Mouse (Mus musculus): ENCODE measurements around the gene Trpm3. TPM values are rescaled to one million over a fixed set of nuclear protein-coding genes. Genes with fewer than 3 reads are reported as not detected.

The Trpm3 gene
- polyA plus RNA-seq, 1 experiment from 2014 or later: 28.5 TPM

DNA sequence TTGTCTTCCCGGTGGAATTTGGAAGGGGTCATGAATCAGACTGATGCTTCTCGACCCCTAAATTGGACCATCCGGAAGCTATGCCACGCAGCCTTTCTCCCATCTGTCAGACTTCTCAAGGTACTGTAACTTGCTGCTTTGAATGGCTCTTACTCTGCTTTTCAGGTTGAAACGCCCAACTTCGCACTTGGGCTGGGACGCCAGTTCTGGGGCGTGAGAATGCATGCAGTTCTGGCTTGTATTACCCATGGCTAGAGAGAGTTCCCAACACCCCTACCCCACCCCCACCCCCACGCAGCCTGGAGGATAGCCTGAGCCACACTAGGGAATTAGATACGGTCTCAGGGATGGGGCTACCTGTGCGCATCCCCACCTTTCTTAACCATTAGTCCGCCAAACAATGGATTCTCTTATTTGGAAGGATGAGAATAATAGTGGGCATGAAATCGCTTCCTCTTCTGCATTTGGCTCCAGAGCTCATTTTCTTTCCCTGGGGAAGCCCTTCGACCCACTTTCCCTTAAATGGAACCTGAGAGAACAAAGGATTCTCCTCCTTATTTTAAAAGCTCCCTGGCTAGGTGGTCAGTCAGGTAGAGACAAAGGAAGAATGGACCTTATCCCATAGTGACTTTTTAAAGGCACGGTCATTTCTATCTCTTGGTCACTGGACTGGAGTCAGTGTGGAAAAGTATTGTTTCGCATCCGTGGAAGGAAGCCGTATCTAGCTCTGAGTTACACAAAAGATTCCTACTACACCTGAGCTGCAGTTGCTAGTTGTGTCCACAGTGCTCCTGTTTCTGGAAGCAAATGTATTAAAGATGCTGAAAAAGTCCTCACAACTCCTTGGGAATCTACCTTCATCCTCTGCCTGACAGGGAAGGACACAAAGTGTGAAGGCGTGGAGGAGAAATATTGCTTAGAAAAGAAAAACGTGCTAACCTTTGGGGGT is 309.8 kb downstream of the Trpm3 start:
- H3K4me3 ChIP-seq: peak overlapping the region; percentile 57
- no peaks in the 10 kb centered on the region for H3K36me3 ChIP-seq (replicated peaks)
- peak overlapping the region; percentile 64 for H3K9ac ChIP-seq
- ATAC-seq (replicated peaks): peak; percentile 70
- peaks cover 14% of the 10 kb centered on the region; the same call in 1 of the 2 replicates for H3K4me1 ChIP-seq
- peak overlapping the region; percentile 82 for H3K4me2 ChIP-seq
- WGBS: 19% methylated on average over 20 of the region's 20 CpGs
- H3K27ac ChIP-seq: peak overlapping the region; percentile 74
- H3K9me3 ChIP-seq: no peaks in the 10 kb centered on the region
- no peaks in the 10 kb centered on the region for H3K27me3 ChIP-seq (replicated peaks)

DNA sequence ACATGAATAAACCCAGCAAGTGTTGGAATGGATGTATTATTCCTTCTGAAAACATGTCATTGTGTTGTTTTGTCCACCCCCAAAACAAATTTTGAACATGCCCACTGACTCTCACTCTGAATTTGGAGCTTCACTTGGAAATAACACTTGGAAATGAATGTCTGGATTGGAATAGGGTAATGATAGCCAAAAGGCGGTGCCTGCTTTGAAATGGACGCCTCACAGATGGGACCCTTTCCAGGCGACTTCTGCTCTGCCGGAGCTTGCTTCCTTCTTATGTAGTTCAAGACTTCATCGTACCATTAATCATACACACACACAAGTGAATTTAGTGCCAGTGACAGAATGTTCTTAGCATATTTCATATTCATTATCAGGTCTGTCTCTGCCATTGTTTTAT is 312.4 kb downstream of the Trpm3 start:
- WGBS: 91% methylated on average over 5 of the region's 5 CpGs
- no peak overlapping the region for H3K4me2 ChIP-seq
- ATAC-seq (replicated peaks): no peak

GRCm38 (mm10) chr19:22456935-22457334 is 318.1 kb downstream of the Trpm3 start:
- Histone ChIP-seq H3K9ac (no peak overlapping the region), H3K27me3 (replicated peaks) (no peaks in the 10 kb centered on the region), H3K4me2 (no peak overlapping the region), H3K27ac (no peak overlapping the region), H3K4me3 (no peak overlapping the region), H3K9me3 (no peaks in the 10 kb centered on the region), H3K36me3 (replicated peaks) (no peaks in the 10 kb centered on the region), H3K4me1 (no peaks in the 10 kb centered on the region)
- no peak for ATAC-seq (replicated peaks)
- WGBS: 85% methylated on average over 2 of the region's 2 CpGs

More for the DNA sequence above, 312.4 kb downstream of the Trpm3 start:
- no peak overlapping the region for H3K4me3 ChIP-seq
- peaks cover 14% of the 10 kb centered on the region; the same call in 1 of the 2 replicates for H3K4me1 ChIP-seq
- no peaks in the 10 kb centered on the region for H3K9me3 ChIP-seq
- H3K36me3 ChIP-seq (replicated peaks): no peaks in the 10 kb centered on the region
- H3K27ac ChIP-seq: no peak overlapping the region
- no peaks in the 10 kb centered on the region for H3K27me3 ChIP-seq (replicated peaks)
- no peak overlapping the region for H3K9ac ChIP-seq

DNA sequence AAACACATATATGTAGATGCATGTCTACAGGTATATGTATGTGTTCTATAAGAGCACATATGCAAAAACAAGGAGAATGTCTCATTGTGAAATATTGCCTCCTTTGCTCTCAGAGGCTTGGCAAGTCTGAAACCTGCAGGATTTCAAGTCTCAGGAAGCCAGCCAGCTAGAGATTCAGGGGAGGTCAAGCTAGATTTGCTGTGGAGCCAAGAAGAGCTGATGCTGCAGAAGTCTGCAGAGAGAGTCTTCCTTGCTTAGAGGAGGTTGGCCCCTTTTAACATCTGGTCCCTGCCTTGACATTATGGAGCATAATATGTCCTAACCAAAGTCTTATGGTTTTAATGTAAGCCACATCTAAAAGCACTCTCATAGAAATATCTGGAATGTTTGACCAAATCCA is 323.2 kb downstream of the Trpm3 start:
- ATAC-seq (replicated peaks): no peak
- Histone ChIP-seq H3K4me3 (no peak overlapping the region), H3K4me2 (no peak overlapping the region), H3K27me3 (replicated peaks) (no peaks in the 10 kb centered on the region), H3K36me3 (replicated peaks) (no peaks in the 10 kb centered on the region), H3K4me1 (no peaks in the 10 kb centered on the region), H3K9ac (no peak overlapping the region), H3K9me3 (no peaks in the 10 kb centered on the region), H3K27ac (no peak overlapping the region)

GRCm38 (mm10) chr19:22463506-22463905 is 324.7 kb downstream of the Trpm3 start:
- Histone ChIP-seq H3K4me3 (no peak overlapping the region), H3K36me3 (replicated peaks) (no peaks in the 10 kb centered on the region), H3K4me1 (no peaks in the 10 kb centered on the region), H3K4me2 (no peak overlapping the region), H3K27ac (no peak overlapping the region), H3K27me3 (replicated peaks) (no peaks in the 10 kb centered on the region), H3K9ac (no peak overlapping the region), H3K9me3 (no peaks in the 10 kb centered on the region)
- WGBS: 61% methylated on average over 3 of the region's 3 CpGs
- ATAC-seq (replicated peaks): no peak

- no peak overlapping the region for H3K9ac ChIP-seq
- H3K4me3 ChIP-seq: no peak overlapping the region
- no peak overlapping the region for H3K4me2 ChIP-seq
- no peaks in the 10 kb centered on the region for H3K36me3 ChIP-seq (replicated peaks)
- 71% methylated on average over 4 of the region's 4 CpGs for WGBS
- no peak overlapping the region for H3K27ac ChIP-seq
- ATAC-seq (replicated peaks): no peak
- no peaks in the 10 kb centered on the region for H3K4me1 ChIP-seq
- no peaks in the 10 kb centered on the region for H3K9me3 ChIP-seq
- no peaks in the 10 kb centered on the region for H3K27me3 ChIP-seq (replicated peaks)
Measured at GRCm38 (mm10) chr19:22469608-22470007, 330.8 kb downstream of the Trpm3 start.

- no peaks in the 10 kb centered on the region for H3K27me3 ChIP-seq (replicated peaks)
- ATAC-seq (replicated peaks): no peak
- no peak overlapping the region for H3K27ac ChIP-seq
- no peak overlapping the region for H3K9ac ChIP-seq
- no peaks in the 10 kb centered on the region for H3K4me1 ChIP-seq
- no peak overlapping the region for H3K4me2 ChIP-seq
- H3K9me3 ChIP-seq: no peaks in the 10 kb centered on the region
- 85% methylated on average over 4 of the region's 4 CpGs for WGBS
- H3K36me3 ChIP-seq (replicated peaks): no peaks in the 10 kb centered on the region
- H3K4me3 ChIP-seq: no peak overlapping the region
Measured at GRCm38 (mm10) chr19:22473030-22473712, 334.3 kb downstream of the Trpm3 start.

GRCm38 (mm10) chr19:22478295-22478989 is 339.6 kb downstream of the Trpm3 start:
- Histone ChIP-seq H3K4me3 (no peak overlapping the region), H3K27me3 (replicated peaks) (no peaks in the 10 kb centered on the region), H3K9ac (no peak overlapping the region), H3K4me1 (no peaks in the 10 kb centered on the region), H3K4me2 (no peak overlapping the region), H3K36me3 (replicated peaks) (no peaks in the 10 kb centered on the region), H3K27ac (no peak overlapping the region), H3K9me3 (no peaks in the 10 kb centered on the region)
- 90% methylated on average over 6 of the region's 6 CpGs for WGBS
- ATAC-seq (replicated peaks): no peak

DNA sequence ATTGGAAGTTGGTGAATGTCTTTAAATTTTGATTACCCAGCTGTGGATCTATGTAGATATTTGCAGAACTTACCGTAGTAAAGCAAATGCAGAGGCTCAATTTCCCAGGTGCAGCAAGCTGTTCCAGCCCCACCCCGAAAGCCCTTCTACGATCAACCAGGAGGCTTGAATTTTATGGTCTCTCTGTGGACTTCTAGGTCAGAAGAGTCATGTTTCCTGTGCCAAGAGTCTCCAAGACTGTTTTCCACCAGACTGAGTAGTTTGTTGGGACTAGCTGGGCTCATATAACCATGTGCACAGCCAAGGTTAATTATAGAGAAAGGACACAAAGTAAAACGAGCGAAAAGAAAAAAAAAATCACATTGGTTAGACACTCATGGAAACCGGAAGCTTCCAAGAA is 364.6 kb downstream of the Trpm3 start:
- no peak overlapping the region for H3K9ac ChIP-seq
- no peaks in the 10 kb centered on the region for H3K27me3 ChIP-seq (replicated peaks)
- H3K36me3 ChIP-seq (replicated peaks): no peaks in the 10 kb centered on the region
- no peak overlapping the region for H3K4me3 ChIP-seq
- no peaks in the 10 kb centered on the region for H3K9me3 ChIP-seq
- WGBS: 88% methylated on average over 6 of the region's 6 CpGs
- H3K27ac ChIP-seq: no peak overlapping the region
- no peak for ATAC-seq (replicated peaks)
- H3K4me2 ChIP-seq: no peak overlapping the region
- H3K4me1 ChIP-seq: no peaks in the 10 kb centered on the region

GRCm38 (mm10) chr19:22518508-22518907 is 379.7 kb downstream of the Trpm3 start:
- no peak overlapping the region for H3K9ac ChIP-seq
- H3K36me3 ChIP-seq (replicated peaks): no peaks in the 10 kb centered on the region
- no peak overlapping the region for H3K4me2 ChIP-seq
- H3K27ac ChIP-seq: no peak overlapping the region
- no peaks in the 10 kb centered on the region for H3K27me3 ChIP-seq (replicated peaks)
- ATAC-seq (replicated peaks): no peak; the same call in 1 of the 2 replicates
- H3K9me3 ChIP-seq: no peaks in the 10 kb centered on the region
- H3K4me1 ChIP-seq: no peaks in the 10 kb centered on the region
- WGBS: 66% methylated on average over 6 of the region's 6 CpGs
- no peak overlapping the region for H3K4me3 ChIP-seq

DNA sequence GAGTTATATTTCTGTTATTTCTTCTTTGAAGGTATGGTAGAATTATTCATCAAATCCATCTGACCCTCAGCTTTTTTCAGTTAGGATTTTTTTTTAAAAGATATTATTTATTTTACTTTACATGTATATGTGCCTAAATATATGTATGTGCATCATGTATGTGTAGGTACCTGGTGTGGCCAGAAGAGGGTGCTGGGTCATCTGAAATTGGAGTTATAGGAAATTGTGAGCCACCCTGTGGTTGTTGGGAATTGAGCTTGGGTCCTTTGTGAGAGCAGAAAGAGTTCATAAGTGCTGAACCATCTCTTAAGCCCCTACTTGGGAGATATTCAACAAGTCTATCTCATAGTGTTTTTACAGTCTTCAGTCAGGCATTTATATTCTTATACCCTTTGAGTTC is 389.1 kb downstream of the Trpm3 start:
- Histone ChIP-seq H3K36me3 (replicated peaks) (no peaks in the 10 kb centered on the region), H3K9me3 (no peaks in the 10 kb centered on the region), H3K27ac (no peak overlapping the region), H3K4me2 (no peak overlapping the region), H3K9ac (no peak overlapping the region), H3K27me3 (replicated peaks) (no peaks in the 10 kb centered on the region), H3K4me3 (no peak overlapping the region), H3K4me1 (no peaks in the 10 kb centered on the region)
- no peak for ATAC-seq (replicated peaks)

GRCm38 (mm10) chr19:22542990-22543709 is 404.3 kb downstream of the Trpm3 start:
- Histone ChIP-seq H3K4me3 (no peak overlapping the region), H3K4me2 (no peak overlapping the region), H3K4me1 (no peaks in the 10 kb centered on the region), H3K9ac (no peak overlapping the region), H3K36me3 (replicated peaks) (no peaks in the 10 kb centered on the region), H3K27ac (no peak overlapping the region), H3K9me3 (no peaks in the 10 kb centered on the region), H3K27me3 (replicated peaks) (no peaks in the 10 kb centered on the region)
- 82% methylated on average over 6 of the region's 6 CpGs for WGBS
- ATAC-seq (replicated peaks): no peak
